Mouse (Mus musculus): Measurements from ENCODE around the gene Gm3250. TPM values are rescaled to one million over a fixed set of nuclear protein-coding genes. Genes with fewer than 3 reads are reported as not detected.
"Not testable (repeated sequence)": the region's sequence is repeated elsewhere in the genome, so short reads cannot be mapped to it uniquely, and the experiment has no call there.

Gene Gm3250
- polyA plus RNA-seq, 1 experiment from 2014 or later: not detected

DNA sequence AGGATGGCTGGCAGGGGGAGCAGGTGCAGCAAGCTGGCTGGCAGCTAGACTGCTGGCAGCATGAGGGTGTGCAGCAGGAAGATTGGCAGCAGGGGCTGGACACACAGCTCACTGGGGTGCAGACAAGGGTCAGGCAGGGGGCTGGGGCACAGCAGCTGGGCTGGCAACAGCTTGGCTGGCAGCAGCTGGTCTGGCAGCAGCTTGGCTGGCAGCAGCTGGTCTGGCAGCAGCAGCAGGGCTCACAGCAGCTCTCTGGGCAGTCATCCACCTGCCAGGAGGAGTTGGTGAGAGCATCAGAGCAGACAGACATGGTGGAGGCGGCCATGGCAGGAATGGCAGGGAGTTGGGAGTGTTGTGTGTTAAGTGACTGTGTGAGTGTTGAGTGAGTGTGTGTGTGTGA lies 5.5 kb upstream of the Gm3250 start, which contains the start of gene Gm7137:
Gm7137 (minus strand) TSS at position 325 of the 400 bp plus-strand sequence.
- DNase-seq (ENCODE audit: low spot score): not testable (repeated sequence)
- 53% methylated on average over 1 of the region's 1 CpGs for WGBS

DNA sequence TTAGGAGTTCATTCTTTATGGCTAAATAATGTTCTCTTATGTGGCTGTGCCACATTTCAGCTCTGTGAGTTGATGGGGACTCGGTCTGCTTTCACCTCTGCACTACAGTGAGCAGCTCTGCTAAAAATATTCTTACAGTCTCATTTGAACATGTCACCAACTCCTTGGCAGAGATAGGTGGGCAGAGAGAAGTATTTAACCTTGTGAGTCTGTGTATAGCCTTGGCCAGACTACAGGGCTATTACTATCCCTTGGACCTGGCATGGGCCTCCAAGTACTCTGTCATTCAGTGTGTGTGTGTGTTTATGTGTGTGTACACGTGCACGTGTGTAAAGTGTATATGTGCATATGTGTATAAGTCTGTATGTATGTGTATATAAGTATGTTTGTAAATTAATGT lies 1.1 kb upstream of the Gm3250 start:
- not testable (repeated sequence) for H3K36me3 ChIP-seq; H3K4me1 ChIP-seq; H3K9me3 ChIP-seq; H3K27ac ChIP-seq; H3K4me3 ChIP-seq; H3K27me3 ChIP-seq (ENCODE audit: insufficient read depth, poor library complexity, severe bottlenecking); DNase-seq (ENCODE audit: low spot score)
- 71% methylated on average over 3 of the region's 3 CpGs for WGBS

More for the DNA sequence above, 5.5 kb upstream of the Gm3250 start, which contains the start of gene Gm7137:
- H3K4me3 ChIP-seq; H3K27me3 ChIP-seq (ENCODE audit: insufficient read depth, poor library complexity, severe bottlenecking); H3K4me1 ChIP-seq; H3K9me3 ChIP-seq; H3K27ac ChIP-seq; H3K36me3 ChIP-seq: not testable (repeated sequence)

DNA sequence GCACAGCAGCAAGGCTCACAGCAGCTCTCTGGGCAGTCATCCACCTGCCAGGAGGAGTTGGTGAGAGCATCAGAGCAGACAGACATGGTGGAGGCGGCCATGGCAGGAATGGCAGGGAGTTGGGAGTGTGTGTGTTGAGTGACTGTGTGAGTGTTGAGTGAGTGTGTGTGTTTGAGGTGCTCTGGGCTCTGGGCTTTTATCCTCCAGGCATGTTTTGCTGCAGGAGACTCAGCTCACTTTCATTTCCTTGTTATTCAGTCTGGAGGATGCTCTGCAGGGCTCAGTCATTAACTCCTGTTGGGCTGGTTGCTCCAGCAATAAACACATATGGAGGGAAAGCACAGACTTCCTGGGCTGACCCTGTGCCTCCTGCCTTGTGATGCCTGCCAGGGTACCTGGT lies 5.5 kb downstream of the Gm3250 start, which contains the start of gene Gm7138:
Gm7138 (minus strand) TSS at position 101 of the 400 bp plus-strand sequence.
- WGBS: 64% methylated on average over 1 of the region's 1 CpGs
- not testable (repeated sequence) for H3K27me3 ChIP-seq (ENCODE audit: insufficient read depth, poor library complexity, severe bottlenecking); H3K27ac ChIP-seq; H3K4me1 ChIP-seq; H3K9me3 ChIP-seq; H3K4me3 ChIP-seq; H3K36me3 ChIP-seq; DNase-seq (ENCODE audit: low spot score)

- not testable (repeated sequence) for H3K27ac ChIP-seq; H3K36me3 ChIP-seq; H3K4me3 ChIP-seq; H3K4me1 ChIP-seq; H3K27me3 ChIP-seq (ENCODE audit: insufficient read depth, poor library complexity, severe bottlenecking); H3K9me3 ChIP-seq; DNase-seq (ENCODE audit: low spot score)
- 69% methylated on average over 3 of the region's 3 CpGs for WGBS
These were observed 10.2 kb downstream of the Gm3250 start for GRCm38 (mm10) chr10:77772142-77772541.

DNA sequence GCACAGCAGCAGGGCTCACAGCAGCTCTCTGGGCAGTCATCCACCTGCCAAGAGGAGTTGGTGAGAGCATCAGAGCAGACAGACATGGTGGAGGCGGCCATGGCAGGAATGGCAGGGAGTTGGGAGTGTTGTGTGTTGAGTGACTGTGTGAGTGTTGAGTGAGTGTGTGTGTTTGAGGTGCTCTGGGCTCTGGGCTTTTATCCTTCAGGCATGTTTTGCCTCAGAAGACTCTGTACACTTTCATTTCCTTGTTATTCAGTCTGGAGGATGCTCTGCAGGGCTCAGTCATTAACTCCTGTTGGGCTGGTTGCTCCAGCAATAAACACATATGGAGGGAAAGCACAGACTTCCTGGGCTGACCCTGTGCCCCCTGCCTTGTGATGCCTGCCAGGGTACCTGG lies 11.1 kb downstream of the Gm3250 start, which contains the start of gene Gm3238:
Gm3238 (minus strand) TSS at position 101 of the 400 bp plus-strand sequence.
- not testable (repeated sequence) for H3K27ac ChIP-seq; H3K27me3 ChIP-seq (ENCODE audit: insufficient read depth, poor library complexity, severe bottlenecking); DNase-seq (ENCODE audit: low spot score); H3K4me1 ChIP-seq; H3K36me3 ChIP-seq; H3K9me3 ChIP-seq; H3K4me3 ChIP-seq
- 56% methylated on average over 1 of the region's 1 CpGs for WGBS

DNA sequence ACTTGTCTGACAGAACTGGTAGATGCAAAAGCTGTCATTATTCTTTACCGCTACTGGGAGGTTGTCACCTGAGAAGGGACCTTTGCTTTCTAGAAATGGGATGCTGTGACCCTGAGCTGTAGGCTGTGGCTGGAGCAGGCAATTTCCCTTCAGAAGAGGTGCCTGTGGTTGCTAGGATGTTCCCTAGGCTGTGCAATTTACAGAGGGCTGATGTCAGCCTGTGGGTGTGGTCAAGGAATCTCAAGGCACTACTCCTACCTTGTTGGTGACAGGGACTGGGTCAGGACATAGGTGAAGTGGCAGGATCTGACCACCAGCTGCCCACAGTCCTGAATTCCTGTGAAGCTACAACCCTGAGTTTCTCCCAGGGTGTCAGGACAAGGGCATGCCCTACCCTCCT lies 12.6 kb downstream of the Gm3250 start:
- no peaks in the 10 kb centered on the region for H3K4me1 ChIP-seq
- no peaks in the 10 kb centered on the region for H3K9me3 ChIP-seq
- WGBS: 78% methylated on average over 1 of the region's 1 CpGs
- no peak for DNase-seq (ENCODE audit: low spot score)
- no peak overlapping the region for H3K4me3 ChIP-seq
- no peaks in the 10 kb centered on the region for H3K27me3 ChIP-seq (ENCODE audit: insufficient read depth, poor library complexity, severe bottlenecking)
- H3K36me3 ChIP-seq: no peaks in the 10 kb centered on the region
- no peak overlapping the region for H3K27ac ChIP-seq

- H3K4me1 ChIP-seq; H3K27me3 ChIP-seq (ENCODE audit: insufficient read depth, poor library complexity, severe bottlenecking); DNase-seq (ENCODE audit: low spot score); H3K27ac ChIP-seq; H3K4me3 ChIP-seq; H3K36me3 ChIP-seq; H3K9me3 ChIP-seq: not testable (repeated sequence)
- WGBS: no CpG with 5 or more reads among the region's 1 CpGs
These were observed 22.8 kb downstream of the Gm3250 start, which contains the start of gene Gm3233 for GRCm38 (mm10) chr10:77759582-77759981. TSS of gene Gm3233 (minus strand) at chr10:77759682.

- Histone ChIP-seq H3K36me3 (no peaks in the 10 kb centered on the region), H3K9me3 (no peaks in the 10 kb centered on the region), H3K4me1 (no peaks in the 10 kb centered on the region), H3K4me3 (no peak overlapping the region), H3K27me3 (ENCODE audit: insufficient read depth, poor library complexity, severe bottlenecking) (peaks cover 6% of the 10 kb centered on the region; the same call in 1 of the 2 replicates), H3K27ac (no peak overlapping the region)
- DNase-seq (ENCODE audit: low spot score): no peak
These were observed 28.9 kb downstream of the Gm3250 start for GRCm38 (mm10) chr10:77753448-77753847.

DNA sequence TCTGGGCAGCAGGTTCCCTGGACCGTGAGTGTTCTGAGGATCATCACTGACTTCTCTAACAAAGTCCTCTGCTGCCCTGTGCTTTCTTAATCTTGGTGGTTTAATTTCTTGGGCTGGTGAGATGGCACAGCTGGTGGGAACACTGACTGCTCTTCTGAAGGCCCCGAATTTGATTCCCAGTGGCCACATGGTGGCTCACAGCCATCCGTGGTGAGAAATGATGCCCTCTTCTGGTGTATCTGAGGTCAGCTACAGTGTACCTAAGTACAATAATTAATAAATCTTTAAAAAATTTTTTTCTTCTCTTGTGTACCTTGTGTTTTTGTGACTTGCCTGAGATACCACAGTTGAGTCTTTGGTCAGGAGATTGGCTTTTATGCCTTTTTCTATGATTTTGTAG lies 30.0 kb downstream of the Gm3250 start:
- H3K27ac ChIP-seq; H3K4me3 ChIP-seq; DNase-seq (ENCODE audit: low spot score); H3K9me3 ChIP-seq; H3K27me3 ChIP-seq (ENCODE audit: insufficient read depth, poor library complexity, severe bottlenecking); H3K36me3 ChIP-seq; H3K4me1 ChIP-seq: not testable (repeated sequence)
- 64% methylated on average over 3 of the region's 3 CpGs for WGBS

GRCm38 (mm10) chr10:77751254-77751653 lies 31.1 kb downstream of the Gm3250 start, which contains the start of gene Gm9736:
TSS of gene Gm9736 (minus strand) at chr10:77751354.
- not testable (repeated sequence) for H3K27ac ChIP-seq; H3K4me3 ChIP-seq; H3K4me1 ChIP-seq; H3K36me3 ChIP-seq; H3K27me3 ChIP-seq (ENCODE audit: insufficient read depth, poor library complexity, severe bottlenecking); H3K9me3 ChIP-seq; DNase-seq (ENCODE audit: low spot score)
- 53% methylated on average over 1 of the region's 1 CpGs for WGBS

GRCm38 (mm10) chr10:77750686-77751085 lies 31.7 kb downstream of the Gm3250 start:
- not testable (repeated sequence) for H3K9me3 ChIP-seq; H3K4me3 ChIP-seq; H3K4me1 ChIP-seq; DNase-seq (ENCODE audit: low spot score); H3K36me3 ChIP-seq; H3K27ac ChIP-seq; H3K27me3 ChIP-seq (ENCODE audit: insufficient read depth, poor library complexity, severe bottlenecking)
- WGBS: 73% methylated on average over 1 of the region's 1 CpGs

DNA sequence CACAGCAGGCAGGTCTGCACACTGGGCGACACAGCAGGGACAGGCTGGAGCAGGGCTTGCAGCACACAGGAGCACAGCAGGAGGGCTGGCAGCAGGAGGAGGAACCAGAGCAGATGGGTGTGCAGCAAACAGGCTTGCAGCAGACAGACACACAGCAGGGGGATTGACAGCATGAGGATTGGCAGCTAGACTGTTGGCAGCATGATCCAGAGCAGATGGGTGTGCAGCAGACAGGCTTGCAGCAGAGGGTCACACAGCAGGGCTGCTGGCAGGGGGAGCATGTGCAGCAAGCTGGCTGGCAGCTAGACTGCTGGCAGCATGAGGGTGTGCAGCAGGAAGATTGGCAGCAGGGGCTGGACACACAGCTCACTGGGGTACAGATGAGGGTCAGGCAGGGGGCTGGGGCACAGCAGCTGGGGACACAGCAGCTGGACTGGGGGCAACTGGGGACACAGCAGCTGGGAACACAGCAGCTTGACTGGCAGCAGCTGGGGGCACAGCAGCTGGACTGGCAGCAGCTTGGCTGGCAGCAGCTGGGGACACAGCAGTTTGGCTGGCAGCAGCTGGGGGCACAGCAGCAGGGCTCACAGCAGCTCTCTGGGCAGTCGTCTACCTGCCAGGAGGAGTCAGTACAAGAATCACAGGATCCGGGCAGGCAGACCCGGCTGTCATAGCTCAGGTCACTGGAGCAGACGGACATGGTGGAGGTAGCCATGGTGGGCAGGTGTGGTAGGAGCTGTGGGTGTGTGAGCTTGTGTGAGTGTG lies 40.2 kb downstream of the Gm3250 start, which contains the start of gene Gm18596:
Gm18596 (minus strand) TSS at position 715 of the 765 bp plus-strand sequence.
- H3K4me3 ChIP-seq; DNase-seq (ENCODE audit: low spot score); H3K27me3 ChIP-seq (ENCODE audit: insufficient read depth, poor library complexity, severe bottlenecking); H3K4me1 ChIP-seq; H3K36me3 ChIP-seq; H3K27ac ChIP-seq; H3K9me3 ChIP-seq: not testable (repeated sequence)
- WGBS: 60% methylated on average over 4 of the region's 5 CpGs

GRCm38 (mm10) chr10:77738929-77739328 lies 43.4 kb downstream of the Gm3250 start:
- WGBS: 88% methylated on average over 4 of the region's 4 CpGs
- peaks cover 7% of the 10 kb centered on the region; the same call in 1 of the 2 replicates for H3K9me3 ChIP-seq
- H3K27ac ChIP-seq: no peak overlapping the region
- peaks cover 8% of the 10 kb centered on the region; the same call in 1 of the 2 replicates for H3K27me3 ChIP-seq (ENCODE audit: insufficient read depth, poor library complexity, severe bottlenecking)
- no peak overlapping the region for H3K4me3 ChIP-seq
- DNase-seq (ENCODE audit: low spot score): no peak
- H3K4me1 ChIP-seq: 0 out of 2 replicates have a peak, but pooled peaks cover 5% of the 10 kb centered on the region
- H3K36me3 ChIP-seq: no peaks in the 10 kb centered on the region
